Comparison of ENCODE assay signal across 14 mouse cellular contexts in the genomic region with DNA sequence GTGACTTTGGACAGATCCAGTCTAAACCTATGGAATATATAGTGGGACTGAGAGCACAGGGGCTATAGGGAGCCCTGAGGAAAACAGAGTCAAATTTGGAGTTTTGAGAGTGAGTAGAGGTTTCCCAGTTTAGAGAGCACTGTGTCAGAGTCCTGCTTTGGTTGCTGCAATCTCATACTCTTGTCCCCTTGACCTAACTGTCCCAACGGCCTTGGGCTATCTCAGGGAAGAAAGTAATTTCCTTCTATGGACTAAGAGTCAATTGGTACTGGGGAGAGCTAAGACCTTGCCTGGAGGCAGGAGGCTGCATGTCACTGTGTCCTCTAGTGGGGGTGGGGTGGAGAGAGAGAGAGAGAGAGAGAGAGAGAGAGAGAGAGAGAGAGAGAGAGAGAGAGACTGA. TPM values are rescaled to one million over a fixed set of nuclear protein-coding genes. Genes with fewer than 3 reads are reported as not detected.
DNase-seq lines count a peak whose midpoint lies in the region; ATAC-seq and TF ChIP-seq lines count a peak whose summit lies in the region.
"Had no signal": no experiment of that assay in that cellular context is flagged by ENCODE, and none has a peak within 500 bp of the region (broad histone marks: within the 10 kb centered on the region; RNA-seq: fewer than 3 reads in every experiment).

No protein-coding gene starts in this region.

- peak overlapping the region; percentile 66; the same call in 1 of the 2 replicates for H3K27ac ChIP-seq in heart, embryonic 13.5 days (replicated peaks)
- peak overlapping the region; percentile 91 for H3K27ac ChIP-seq in limb, embryonic 12.5 days
- H3K27ac ChIP-seq in limb, embryonic 10.5 days, result no peak overlapping the region
- 0 out of 2 replicates have a peak overlapping the region, but pooled peaks have one; percentile 77 for H3K27ac ChIP-seq in limb, embryonic 14.5 days (replicated peaks; ENCODE audit: low read depth, low read length)
- peak overlapping the region; percentile 70; the same call in 1 of the 2 replicates for H3K27ac ChIP-seq in neural tube, embryonic 15.5 days (replicated peaks)
- no peak overlapping the region for H3K27ac ChIP-seq in forebrain, embryonic 15.5 days (replicated peaks)
- H3K27ac ChIP-seq: midbrain, embryonic 15.5 days had no signal

- H3K36me3 ChIP-seq in heart, embryonic 13.5 days, result peaks cover 32% of the 10 kb centered on the region
- peaks cover 41% of the 10 kb centered on the region for H3K36me3 ChIP-seq in limb, embryonic 12.5 days
- peaks cover 31% of the 10 kb centered on the region for H3K36me3 ChIP-seq in limb, embryonic 10.5 days
- H3K36me3 ChIP-seq in limb, embryonic 14.5 days (ENCODE audit: control insufficient read depth, insufficient read depth, low read length), result peaks cover 29% of the 10 kb centered on the region
- H3K36me3 ChIP-seq in neural tube, embryonic 15.5 days, result no peaks in the 10 kb centered on the region
- no peaks in the 10 kb centered on the region for H3K36me3 ChIP-seq in forebrain, embryonic 15.5 days
- H3K36me3 ChIP-seq: G1E; midbrain, embryonic 15.5 days had no signal

- no peak overlapping the region for H3K4me3 ChIP-seq in heart, embryonic 13.5 days
- no peak overlapping the region for H3K4me3 ChIP-seq in limb, embryonic 12.5 days (replicated peaks)
- H3K4me3 ChIP-seq in limb, embryonic 10.5 days, result no peak overlapping the region
- H3K4me3 ChIP-seq in limb, embryonic 14.5 days (replicated peaks; ENCODE audit: low read length), result peak overlapping the region; percentile 67; the same call in 1 of the 2 replicates
- H3K4me3 ChIP-seq in neural tube, embryonic 15.5 days (replicated peaks), result no peak overlapping the region
- no peak overlapping the region for H3K4me3 ChIP-seq in forebrain, embryonic 15.5 days
- H3K4me3 ChIP-seq: midbrain, embryonic 15.5 days had no signal

- H3K9ac ChIP-seq in heart, embryonic 13.5 days, result peak overlapping the region; percentile 85; the same call in 1 of the 2 replicates
- H3K9ac ChIP-seq in limb, embryonic 12.5 days (replicated peaks), result 0 out of 2 replicates have a peak overlapping the region, but pooled peaks have one; percentile 75
- 0 out of 2 replicates have a peak overlapping the region, but pooled peaks have one; percentile 12 for H3K9ac ChIP-seq in limb, embryonic 14.5 days (ENCODE audit: low read depth, low read length, severe bottlenecking)
- no peak overlapping the region for H3K9ac ChIP-seq in neural tube, embryonic 15.5 days (replicated peaks)
- H3K9ac ChIP-seq in forebrain, embryonic 15.5 days (replicated peaks), result no peak overlapping the region
- H3K9ac ChIP-seq: midbrain, embryonic 15.5 days had no signal

- no peaks in the 10 kb centered on the region for H3K9me3 ChIP-seq in heart, embryonic 13.5 days
- H3K9me3 ChIP-seq in limb, embryonic 12.5 days, result no peaks in the 10 kb centered on the region
- no peaks in the 10 kb centered on the region for H3K9me3 ChIP-seq in limb, embryonic 10.5 days (replicated peaks)
- no peaks in the 10 kb centered on the region for H3K9me3 ChIP-seq in limb, embryonic 14.5 days (ENCODE audit: control insufficient read depth, low read length)
- H3K9me3 ChIP-seq in neural tube, embryonic 15.5 days (replicated peaks), result no peaks in the 10 kb centered on the region
- no peaks in the 10 kb centered on the region for H3K9me3 ChIP-seq in forebrain, embryonic 15.5 days
- H3K9me3 ChIP-seq: G1E; heart, embryonic 10.5 days; midbrain, embryonic 15.5 days had no signal

- WGBS in heart, embryonic 13.5 days, result 42% methylated on average over 1 of the region's 1 CpGs
- WGBS in limb, embryonic 12.5 days, result 71% methylated on average over 1 of the region's 1 CpGs
- WGBS in limb, embryonic 10.5 days, result 61% methylated on average over 1 of the region's 1 CpGs
- WGBS in limb, embryonic 14.5 days, result 43% methylated on average over 1 of the region's 1 CpGs
- 64% methylated on average over 1 of the region's 1 CpGs for WGBS in neural tube, embryonic 15.5 days
- WGBS in forebrain, embryonic 15.5 days, result 74% methylated on average over 1 of the region's 1 CpGs

- peaks cover 43% of the 10 kb centered on the region for H3K4me1 ChIP-seq in heart, embryonic 13.5 days
- peaks cover 37% of the 10 kb centered on the region for H3K4me1 ChIP-seq in limb, embryonic 12.5 days (replicated peaks)
- H3K4me1 ChIP-seq in limb, embryonic 10.5 days, result peaks cover 49% of the 10 kb centered on the region
- peaks cover 21% of the 10 kb centered on the region for H3K4me1 ChIP-seq in limb, embryonic 14.5 days (ENCODE audit: control insufficient read depth, insufficient read depth, low read length)
- peaks cover 40% of the 10 kb centered on the region for H3K4me1 ChIP-seq in neural tube, embryonic 15.5 days
- H3K4me1 ChIP-seq in forebrain, embryonic 15.5 days, result peaks cover 36% of the 10 kb centered on the region

- no peak for TF ChIP-seq POLR2A in limb, embryonic 14.5 days (IDR thresholded peaks at IDR 0.05; ENCODE audit: borderline replicate concordance, extremely low read depth, insufficient read depth, insufficient read length)

- DNase-seq in heart, postnatal 14 days, result no peak
- no peak for DNase-seq in limb, embryonic 10.5 days (ENCODE audit: low spot score)
- no peak for DNase-seq in limb, embryonic 14.5 days (ENCODE audit: low spot score)
- no peak for DNase-seq in left cerebral cortex, adult 9 months (ENCODE audit: low spot score in 2 of 2)
- DNase-seq: kidney, adult 8-10 months; right cerebral cortex, postnatal 25 days; thymus, postnatal 14 days had no signal

- intact Hi-C loops in heart, postnatal 14 days (cut with DNase I), result no loop called here

- no peak for ATAC-seq in heart, embryonic 13.5 days (ENCODE audit: extremely low read depth, insufficient number of reproducible peaks, low FRiP score, low TSS enrichment)
- ATAC-seq in limb, embryonic 12.5 days (ENCODE audit: insufficient number of reproducible peaks, insufficient read depth, low FRiP score, low TSS enrichment, low read depth), result no peak
- ATAC-seq in limb, embryonic 14.5 days (ENCODE audit: low FRiP score, low read depth), result no peak
- ATAC-seq in neural tube, embryonic 15.5 days (ENCODE audit: low FRiP score), result no peak
- ATAC-seq in forebrain, embryonic 15.5 days (replicated peaks), result no peak

- H3K4me2 ChIP-seq in heart, embryonic 13.5 days, result no peak overlapping the region; the same call in 1 of the 2 replicates
- H3K4me2 ChIP-seq in limb, embryonic 12.5 days, result peak overlapping the region; percentile 95
- peak overlapping the region; percentile 95 for H3K4me2 ChIP-seq in limb, embryonic 14.5 days (replicated peaks; ENCODE audit: low read depth, low read length, severe bottlenecking)
- H3K4me2 ChIP-seq in neural tube, embryonic 15.5 days, result peak overlapping the region; percentile 98; the same call in 1 of the 2 replicates
- H3K4me2 ChIP-seq in forebrain, embryonic 15.5 days (replicated peaks), result no peak overlapping the region; the same call in 1 of the 2 replicates

- peaks cover 33% of the 10 kb centered on the region for H3K27me3 ChIP-seq in heart, embryonic 13.5 days (replicated peaks)
- H3K27me3 ChIP-seq in limb, embryonic 12.5 days, result peaks cover 24% of the 10 kb centered on the region
- H3K27me3 ChIP-seq in limb, embryonic 10.5 days (ENCODE audit: low read depth, poor library complexity, severe bottlenecking), result peaks cover 32% of the 10 kb centered on the region
- H3K27me3 ChIP-seq in limb, embryonic 14.5 days (ENCODE audit: control insufficient read depth, insufficient read depth, low read length), result peaks cover 19% of the 10 kb centered on the region; the same call in 1 of the 2 replicates
- peaks cover 37% of the 10 kb centered on the region for H3K27me3 ChIP-seq in neural tube, embryonic 15.5 days (replicated peaks)
- peaks cover 19% of the 10 kb centered on the region; the same call in 1 of the 2 replicates for H3K27me3 ChIP-seq in forebrain, embryonic 15.5 days

RNA-seq across cellular contexts. Expression of gene Pacsin3, which starts 3.1 kb away (rescaled TPM):
- polyA plus RNA-seq in heart, embryonic 13.5 days (2015; fragmentation: Nextera tagmentation; extraction: Ambion mirVana), result 35.4 and 38.2 TPM in 2 replicates
- total RNA-seq in heart, postnatal 14 days (2021), result 100 to 1,000 TPM; 106 to 109 TPM
- polyA plus RNA-seq in limb, embryonic 12.5 days (2016; fragmentation: Nextera tagmentation; extraction: Ambion mirVana), result 44.7 and 44.8 TPM in 2 replicates
- 23.6 and 37.0 TPM in 2 replicates for polyA plus RNA-seq in limb, embryonic 10.5 days (2016; fragmentation: Nextera tagmentation; extraction: Ambion mirVana)
- 67.8 and 73.8 TPM in 2 replicates for polyA plus RNA-seq in limb, embryonic 14.5 days (2012; rRNA removed)
- polyA plus RNA-seq in limb, embryonic 14.5 days (2014; fragmentation: Nextera tagmentation; extraction: Ambion mirVana), result 43.2 and 44.7 TPM in 2 replicates
- polyA plus RNA-seq in neural tube, embryonic 15.5 days (2015; fragmentation: Nextera tagmentation; extraction: Ambion mirVana), result 20.0 and 21.8 TPM in 2 replicates
- 19.8 and 22.9 TPM in 2 replicates for polyA plus RNA-seq in forebrain, embryonic 15.5 days (2015; fragmentation: Nextera tagmentation; extraction: Ambion mirVana)

RNA-seq across cellular contexts. Expression of gene Arfgap2, which starts 5.9 kb away (rescaled TPM):
- 63.3 and 64.4 TPM in 2 replicates for polyA plus RNA-seq in heart, embryonic 13.5 days (2015; fragmentation: Nextera tagmentation; extraction: Ambion mirVana)
- total RNA-seq in heart, postnatal 14 days (2021), result 10 to 100 TPM; 59.2 to 62.4 TPM
- 99.9 and 108 TPM in 2 replicates for polyA plus RNA-seq in limb, embryonic 12.5 days (2016; fragmentation: Nextera tagmentation; extraction: Ambion mirVana)
- polyA plus RNA-seq in limb, embryonic 10.5 days (2016; fragmentation: Nextera tagmentation; extraction: Ambion mirVana), result 101 and 113 TPM in 2 replicates
- 58.7 and 59.8 TPM in 2 replicates for polyA plus RNA-seq in limb, embryonic 14.5 days (2012; rRNA removed)
- 76.1 and 78.8 TPM in 2 replicates for polyA plus RNA-seq in limb, embryonic 14.5 days (2014; fragmentation: Nextera tagmentation; extraction: Ambion mirVana)
- polyA plus RNA-seq in neural tube, embryonic 15.5 days (2015; fragmentation: Nextera tagmentation; extraction: Ambion mirVana), result 62.0 and 68.9 TPM in 2 replicates
- polyA plus RNA-seq in forebrain, embryonic 15.5 days (2015; fragmentation: Nextera tagmentation; extraction: Ambion mirVana), result 78.0 and 79.0 TPM in 2 replicates

RNA-seq across cellular contexts. Expression of gene Ddb2, which starts 22.0 kb away (rescaled TPM):
- 7.1 and 7.4 TPM in 2 replicates for polyA plus RNA-seq in heart, embryonic 13.5 days (2015; fragmentation: Nextera tagmentation; extraction: Ambion mirVana)
- total RNA-seq in heart, postnatal 14 days (2021), result 1 to 10 TPM; 4.6 to 6.3 TPM
- 18.0 and 19.6 TPM in 2 replicates for polyA plus RNA-seq in limb, embryonic 12.5 days (2016; fragmentation: Nextera tagmentation; extraction: Ambion mirVana)
- polyA plus RNA-seq in limb, embryonic 10.5 days (2016; fragmentation: Nextera tagmentation; extraction: Ambion mirVana), result 10.4 and 12.7 TPM in 2 replicates
- polyA plus RNA-seq in limb, embryonic 14.5 days (2012; rRNA removed), result 52.8 and 56.4 TPM in 2 replicates
- polyA plus RNA-seq in limb, embryonic 14.5 days (2014; fragmentation: Nextera tagmentation; extraction: Ambion mirVana), result 14.8 and 22.0 TPM in 2 replicates
- 17.5 and 20.2 TPM in 2 replicates for polyA plus RNA-seq in neural tube, embryonic 15.5 days (2015; fragmentation: Nextera tagmentation; extraction: Ambion mirVana)
- 12.7 and 14.5 TPM in 2 replicates for polyA plus RNA-seq in forebrain, embryonic 15.5 days (2015; fragmentation: Nextera tagmentation; extraction: Ambion mirVana)

RNA-seq across cellular contexts. Expression of gene Acp2, which starts 56.1 kb away (rescaled TPM):
- polyA plus RNA-seq in heart, embryonic 13.5 days (2015; fragmentation: Nextera tagmentation; extraction: Ambion mirVana), result 17.1 and 19.3 TPM in 2 replicates
- 10 to 100 TPM; 18.1 to 19.7 TPM for total RNA-seq in heart, postnatal 14 days (2021)
- 30.1 and 30.3 TPM in 2 replicates for polyA plus RNA-seq in limb, embryonic 12.5 days (2016; fragmentation: Nextera tagmentation; extraction: Ambion mirVana)
- polyA plus RNA-seq in limb, embryonic 10.5 days (2016; fragmentation: Nextera tagmentation; extraction: Ambion mirVana), result 23.8 and 27.3 TPM in 2 replicates
- 29.9 and 37.1 TPM in 2 replicates for polyA plus RNA-seq in limb, embryonic 14.5 days (2012; rRNA removed)
- 31.6 and 34.2 TPM in 2 replicates for polyA plus RNA-seq in limb, embryonic 14.5 days (2014; fragmentation: Nextera tagmentation; extraction: Ambion mirVana)
- polyA plus RNA-seq in neural tube, embryonic 15.5 days (2015; fragmentation: Nextera tagmentation; extraction: Ambion mirVana), result 35.1 and 36.6 TPM in 2 replicates
- 36.1 and 36.9 TPM in 2 replicates for polyA plus RNA-seq in forebrain, embryonic 15.5 days (2015; fragmentation: Nextera tagmentation; extraction: Ambion mirVana)

RNA-seq across cellular contexts. Expression of gene Nr1h3, which starts 56.2 kb away (rescaled TPM):
- 1.9 and 2.7 TPM in 2 replicates for polyA plus RNA-seq in heart, embryonic 13.5 days (2015; fragmentation: Nextera tagmentation; extraction: Ambion mirVana)
- 10 to 100 TPM in 1 of 2 experiments, 1 to 10 TPM in 1; 8.6 to 11.8 TPM for total RNA-seq in heart, postnatal 14 days (2021)
- 1.9 and 2.0 TPM in 2 replicates for polyA plus RNA-seq in limb, embryonic 12.5 days (2016; fragmentation: Nextera tagmentation; extraction: Ambion mirVana)
- 1.5 and 1.7 TPM in 2 replicates for polyA plus RNA-seq in limb, embryonic 10.5 days (2016; fragmentation: Nextera tagmentation; extraction: Ambion mirVana)
- polyA plus RNA-seq in limb, embryonic 14.5 days (2012; rRNA removed), result 3.4 and 5.0 TPM in 2 replicates
- 1.5 and 2.8 TPM in 2 replicates for polyA plus RNA-seq in limb, embryonic 14.5 days (2014; fragmentation: Nextera tagmentation; extraction: Ambion mirVana)
- polyA plus RNA-seq in neural tube, embryonic 15.5 days (2015; fragmentation: Nextera tagmentation; extraction: Ambion mirVana), result 2.4 and 3.1 TPM in 2 replicates
- 2.0 and 2.8 TPM in 2 replicates for polyA plus RNA-seq in forebrain, embryonic 15.5 days (2015; fragmentation: Nextera tagmentation; extraction: Ambion mirVana)

Comparison
In these comparisons a context has a peak if more than half of its experiments do, and no peak if none do; other contexts are left out.
1. H3K27ac ChIP-seq: peak in heart, embryonic 13.5 days (single experiment), limb, embryonic 12.5 days (single experiment), limb, embryonic 14.5 days (single experiment) and neural tube, embryonic 15.5 days (single experiment); none in limb, embryonic 10.5 days (single experiment) and forebrain, embryonic 15.5 days (single experiment).
2. H3K4me2 ChIP-seq: peak in limb, embryonic 12.5 days (single experiment), limb, embryonic 14.5 days (single experiment) and neural tube, embryonic 15.5 days (single experiment); none in heart, embryonic 13.5 days (single experiment) and forebrain, embryonic 15.5 days (single experiment).
3. H3K9ac ChIP-seq: peak in heart, embryonic 13.5 days (single experiment), limb, embryonic 12.5 days (single experiment) and limb, embryonic 14.5 days (single experiment); none in neural tube, embryonic 15.5 days (single experiment) and forebrain, embryonic 15.5 days (single experiment).